Mouse (Mus musculus) stomach, embryonic 15.5 days (tissue): ENCODE results near the gene Fam206a. TPM values are rescaled to one million over a fixed set of nuclear protein-coding genes. Genes with fewer than 3 reads are reported as not detected.

Source experiments
- ATAC-seq: fragments of 200-750 bp; cut with Nextera tagmentation; 2 replicates; pipeline ENCODE4 v1.8.0; 2017; ENCODE audit warnings: low read depth, moderate number of reproducible peaks, moderate TSS enrichment; ENCODE audit not compliant: insufficient read depth, low FRiP score
- H3K27ac ChIP-seq: fragments of 300-500 bp; sonication (generic); 2 replicates; pipeline ENCODE4 v1.5.1; 2015; ENCODE audit warnings: mild to moderate bottlenecking, inconsistent platforms
- H3K27me3 ChIP-seq: fragments of 300-500 bp; sonication (generic); replicated peaks from 2 replicates; pipeline ENCODE4 v1.6.1; 2015; ENCODE audit warnings: inconsistent platforms
- H3K36me3 ChIP-seq: fragments of 300-500 bp; sonication (generic); 2 replicates; pipeline ENCODE4 v1.6.1; 2015; ENCODE audit warnings: inconsistent platforms
- H3K4me1 ChIP-seq: fragments of 300-500 bp; sonication (generic); 2 replicates; pipeline ENCODE4 v1.6.1; 2015; ENCODE audit warnings: inconsistent platforms
- H3K4me2 ChIP-seq: fragments of 300-500 bp; sonication (generic); 2 replicates; pipeline ENCODE4 v1.6.1; 2015; ENCODE audit warnings: mild to moderate bottlenecking, inconsistent platforms
- H3K4me3 ChIP-seq: fragments of 300-500 bp; sonication (generic); replicated peaks from 2 replicates; pipeline ENCODE4 v1.5.1; 2015; ENCODE audit warnings: inconsistent platforms
- H3K9ac ChIP-seq: fragments of 300-500 bp; sonication (generic); 2 replicates; pipeline ENCODE4 v1.6.1; 2015; ENCODE audit warnings: inconsistent platforms
- H3K9me3 ChIP-seq: fragments of 300-500 bp; sonication (generic); 2 replicates; pipeline ENCODE4 v1.6.1; 2016; ENCODE audit warnings: inconsistent platforms
- WGBS: fragments of 180-500 bp; shearing (Covaris S2); methylation state at CpG from one replicate; pipeline ENCODE4 v1.1.7; 2015; 5-methylcytosine and 5-hydroxymethylcytosine counted together
- polyA plus RNA-seq: library from polyadenylated mRNA; unstranded; fragments of >200 nt; fragmentation: Nextera tagmentation; extraction: Ambion mirVana; gene quantifications from 2 replicates; pipeline ENCODE4 v1.2.1, GENCODE M21; 2015

Gene Fam206a
- 13.5 and 14.6 TPM in 2 replicates for polyA plus RNA-seq

DNA sequence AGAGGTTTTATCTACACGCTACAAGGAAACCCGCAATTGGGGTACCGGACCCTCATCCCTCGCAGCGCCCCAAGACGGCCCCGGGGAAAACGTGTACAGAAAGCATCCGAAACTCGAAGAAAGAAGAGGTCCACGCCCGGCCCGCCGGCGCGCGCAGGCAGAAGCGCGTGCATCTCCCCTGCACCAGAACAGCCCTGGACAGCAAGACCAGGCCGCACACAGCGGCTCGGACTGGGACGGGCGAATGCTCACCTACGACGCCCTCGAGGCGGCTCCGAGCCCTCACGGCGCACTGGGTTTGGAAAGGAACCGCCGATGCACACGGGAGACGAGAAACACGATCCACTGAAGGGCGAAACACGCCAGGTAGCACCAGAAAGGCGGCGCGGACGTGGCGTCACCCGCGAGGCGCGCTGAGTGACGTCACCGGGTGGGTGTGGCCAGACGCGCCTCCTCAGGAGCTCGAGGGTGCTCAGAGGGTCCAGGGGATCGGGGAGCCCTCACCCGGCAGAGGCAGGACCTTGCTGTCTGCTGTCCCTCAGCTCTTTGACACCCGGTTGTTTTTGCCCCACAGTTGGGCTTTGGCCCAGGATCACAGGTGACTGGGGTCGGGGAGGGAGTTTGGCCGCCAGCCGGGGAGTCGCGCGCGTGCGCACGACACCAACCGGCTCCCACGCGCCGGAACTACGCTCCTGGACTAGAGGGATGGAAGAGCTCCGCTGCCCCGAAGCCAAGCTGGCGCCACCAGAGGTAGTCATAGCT is at the start of gene Fam206a, which contains the start of gene Elp1:
Fam206a (plus strand) TSS at position 439 of the 762 bp plus-strand sequence.
Elp1 (minus strand) TSS at position 425 of the 762 bp plus-strand sequence.
- WGBS: under 1% methylated on average over 72 of the region's 72 CpGs
- ATAC-seq: peak; percentile 97
- H3K27me3 ChIP-seq: no peaks in the 10 kb centered on the region
- peak within 1 kb of the TSS; percentile 75 for H3K27ac ChIP-seq
- 0 out of 2 replicates have a peak, but pooled peaks cover 11% of the 10 kb centered on the region for H3K4me1 ChIP-seq
- H3K9me3 ChIP-seq: no peaks in the 10 kb centered on the region
- peak within 1 kb of the TSS; percentile 76 for H3K4me3 ChIP-seq
- peak within 1 kb of the TSS; percentile 89 for H3K4me2 ChIP-seq
- peaks cover 31% of the 10 kb centered on the region for H3K36me3 ChIP-seq
- H3K9ac ChIP-seq: peak within 1 kb of the TSS; percentile 62

DNA sequence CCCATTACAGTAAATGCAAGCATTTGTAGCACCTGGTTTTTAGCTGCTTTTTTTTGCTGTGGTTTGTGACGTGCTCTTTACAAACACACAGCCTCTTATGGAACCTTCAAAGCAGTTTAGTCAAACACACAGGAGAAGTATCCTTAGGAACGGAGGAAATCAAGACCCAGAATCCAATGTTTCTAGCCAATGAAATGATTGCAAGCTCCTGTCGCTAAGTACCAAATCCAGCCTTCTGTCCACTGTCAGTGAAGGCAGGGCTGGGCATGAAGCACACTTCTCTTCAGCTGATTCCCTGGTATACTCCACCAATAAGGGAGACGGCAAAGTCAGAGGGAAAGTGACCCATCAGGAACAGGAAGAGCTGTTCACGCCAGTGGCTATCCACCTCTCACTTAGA is 46.1 kb upstream of the Fam206a start:
- Histone ChIP-seq H3K27me3 (no peaks in the 10 kb centered on the region), H3K4me1 (no peaks in the 10 kb centered on the region), H3K9me3 (no peaks in the 10 kb centered on the region), H3K27ac (no peak overlapping the region), H3K9ac (no peak overlapping the region), H3K4me2 (no peak overlapping the region), H3K4me3 (no peak overlapping the region), H3K36me3 (peaks cover 38% of the 10 kb centered on the region)
- ATAC-seq: no peak
- WGBS: 89% methylated on average over 5 of the region's 5 CpGs

DNA sequence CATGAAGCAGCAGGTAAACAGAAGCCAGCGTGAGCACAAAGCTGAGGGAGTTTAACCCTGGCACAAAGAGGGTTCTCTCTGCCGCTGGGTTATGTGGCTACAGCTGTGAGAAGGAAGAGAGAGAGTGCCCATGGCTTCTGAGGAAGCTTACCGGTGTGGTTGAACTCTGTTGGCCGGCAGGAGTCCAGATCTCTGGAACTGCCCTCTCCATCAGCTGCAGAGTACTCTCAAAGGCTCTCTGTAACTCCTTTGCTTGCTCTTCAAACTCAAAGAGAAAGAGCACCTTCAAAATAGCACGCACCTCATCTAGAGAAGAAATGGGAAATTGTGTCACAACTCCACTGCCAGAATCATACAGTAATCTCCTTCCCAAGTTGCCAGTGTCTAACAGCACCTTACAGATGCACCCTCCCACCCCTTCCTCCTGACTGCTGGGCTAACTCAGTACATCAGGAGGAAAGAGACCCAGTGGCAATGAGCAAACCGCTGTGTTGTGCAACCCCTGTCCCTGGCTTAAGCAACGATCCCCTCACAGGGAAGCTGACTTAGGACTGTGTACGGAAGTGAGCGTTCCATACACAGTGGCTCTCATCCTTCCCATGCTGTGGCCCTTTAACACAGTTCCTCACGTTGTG is 45.1 kb upstream of the Fam206a start:
- no peak for ATAC-seq

DNA sequence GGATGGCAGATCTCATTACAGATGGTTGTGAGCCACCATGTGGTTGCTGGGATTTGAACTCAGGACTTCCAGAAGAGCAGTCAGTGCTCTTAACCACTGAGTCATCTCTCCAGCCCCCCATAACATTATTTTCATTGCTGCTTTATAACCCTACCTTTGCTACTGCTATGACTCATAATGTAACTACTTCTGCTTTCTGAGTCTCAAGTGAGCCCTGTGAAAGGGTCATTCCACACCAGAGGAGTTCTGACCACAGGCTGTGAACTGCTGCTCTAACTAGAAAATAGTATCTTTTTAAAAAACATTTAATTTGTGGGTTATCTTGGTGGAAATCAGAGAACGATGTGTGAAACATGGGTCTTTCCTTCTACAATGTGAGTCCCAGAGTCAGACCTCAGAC is 44.5 kb upstream of the Fam206a start:
- no peaks in the 10 kb centered on the region for H3K4me1 ChIP-seq
- 87% methylated on average over 1 of the region's 1 CpGs for WGBS
- H3K9me3 ChIP-seq: no peaks in the 10 kb centered on the region
- H3K27ac ChIP-seq: no peak overlapping the region
- no peak for ATAC-seq
- H3K9ac ChIP-seq: no peak overlapping the region
- no peaks in the 10 kb centered on the region for H3K27me3 ChIP-seq
- H3K4me3 ChIP-seq: no peak overlapping the region
- no peak overlapping the region for H3K4me2 ChIP-seq
- peaks cover 40% of the 10 kb centered on the region for H3K36me3 ChIP-seq

More for the DNA sequence above, 45.1 kb upstream of the Fam206a start:
- H3K4me3 ChIP-seq: no peak overlapping the region
- H3K9ac ChIP-seq: no peak overlapping the region
- no peaks in the 10 kb centered on the region for H3K9me3 ChIP-seq
- WGBS: 89% methylated on average over 10 of the region's 10 CpGs
- no peaks in the 10 kb centered on the region for H3K4me1 ChIP-seq
- no peaks in the 10 kb centered on the region for H3K27me3 ChIP-seq
- H3K27ac ChIP-seq: no peak overlapping the region
- H3K36me3 ChIP-seq: peaks cover 34% of the 10 kb centered on the region
- H3K4me2 ChIP-seq: no peak overlapping the region

DNA sequence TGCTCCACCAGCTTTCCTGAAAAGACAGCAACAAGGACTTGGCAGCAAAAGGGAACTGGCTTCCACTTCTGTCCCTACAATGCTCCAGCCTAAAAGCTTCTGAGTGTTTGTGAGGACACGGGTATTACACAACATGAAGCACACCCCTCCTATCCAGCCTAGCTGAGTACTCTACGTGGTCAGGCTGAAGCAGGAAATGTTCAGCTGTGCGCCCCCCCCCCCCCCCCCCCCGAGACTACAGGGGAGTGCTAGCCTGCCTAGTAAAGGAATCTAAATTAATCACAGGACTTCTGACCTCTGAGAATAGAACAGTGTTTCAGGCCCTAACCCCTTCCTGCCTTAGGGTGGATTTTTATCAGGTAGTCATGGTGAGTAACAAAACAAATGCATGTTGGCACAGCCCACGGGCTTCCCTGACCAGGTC is 34.3 kb upstream of the Fam206a start:
- 64% methylated on average over 5 of the region's 5 CpGs for WGBS
- no peak for ATAC-seq

DNA sequence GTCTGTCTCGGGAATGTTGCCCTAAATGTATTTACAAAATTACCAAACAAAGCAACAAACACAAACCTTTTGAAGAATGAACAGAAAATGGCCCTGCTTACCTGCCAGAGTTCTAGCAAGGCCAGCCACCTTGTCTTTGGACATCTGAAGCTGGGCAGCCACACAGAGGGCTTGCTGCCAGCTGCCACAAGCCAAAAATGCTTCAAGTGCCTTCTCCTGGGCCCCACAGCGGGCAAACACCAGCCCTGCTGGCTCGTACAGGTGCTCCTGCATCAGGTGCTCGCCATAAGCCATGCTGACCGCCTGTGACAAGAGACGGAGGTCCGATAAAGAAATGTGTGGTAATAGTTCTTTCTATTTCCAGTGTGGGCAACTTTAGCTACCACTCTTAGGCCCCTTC is 33.2 kb upstream of the Fam206a start:
- Histone ChIP-seq H3K4me1 (no peaks in the 10 kb centered on the region), H3K36me3 (peaks cover 58% of the 10 kb centered on the region), H3K9me3 (no peaks in the 10 kb centered on the region), H3K9ac (no peak overlapping the region), H3K4me3 (no peak overlapping the region), H3K4me2 (no peak overlapping the region), H3K27ac (no peak overlapping the region), H3K27me3 (no peaks in the 10 kb centered on the region)
- WGBS: 84% methylated on average over 7 of the region's 7 CpGs
- ATAC-seq: no peak

More for the DNA sequence above, 34.3 kb upstream of the Fam206a start:
- H3K4me3 ChIP-seq: no peak overlapping the region
- no peak overlapping the region for H3K4me2 ChIP-seq
- peaks cover 53% of the 10 kb centered on the region for H3K36me3 ChIP-seq
- no peak overlapping the region for H3K9ac ChIP-seq
- no peaks in the 10 kb centered on the region for H3K4me1 ChIP-seq
- H3K9me3 ChIP-seq: no peaks in the 10 kb centered on the region
- no peaks in the 10 kb centered on the region for H3K27me3 ChIP-seq
- H3K27ac ChIP-seq: no peak overlapping the region

DNA sequence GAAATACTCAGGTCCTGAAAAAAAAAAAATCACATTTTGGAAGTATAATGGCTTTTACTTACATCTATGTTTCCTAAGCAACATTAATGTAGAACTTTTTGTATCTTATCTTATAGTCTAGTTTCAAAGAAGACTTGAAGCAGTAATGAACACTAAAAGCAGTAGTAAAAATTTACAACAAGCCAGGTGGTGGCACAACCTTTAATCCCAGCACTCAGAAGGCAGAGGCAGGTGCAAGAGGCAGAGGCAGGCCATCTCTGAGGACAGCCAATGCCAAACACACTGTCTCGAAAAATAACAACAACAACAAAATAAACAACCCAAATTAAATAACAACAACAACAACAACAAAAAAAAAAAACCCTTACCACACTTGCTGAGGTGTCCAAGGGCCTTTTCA is 31.1 kb upstream of the Fam206a start:
- no peaks in the 10 kb centered on the region for H3K4me1 ChIP-seq
- no peak overlapping the region for H3K9ac ChIP-seq
- H3K4me2 ChIP-seq: no peak overlapping the region
- WGBS: 56% methylated on average over 1 of the region's 1 CpGs
- no peaks in the 10 kb centered on the region for H3K9me3 ChIP-seq
- no peaks in the 10 kb centered on the region for H3K27me3 ChIP-seq
- no peak overlapping the region for H3K27ac ChIP-seq
- H3K4me3 ChIP-seq: no peak overlapping the region
- ATAC-seq: no peak
- H3K36me3 ChIP-seq: peaks cover 62% of the 10 kb centered on the region

DNA sequence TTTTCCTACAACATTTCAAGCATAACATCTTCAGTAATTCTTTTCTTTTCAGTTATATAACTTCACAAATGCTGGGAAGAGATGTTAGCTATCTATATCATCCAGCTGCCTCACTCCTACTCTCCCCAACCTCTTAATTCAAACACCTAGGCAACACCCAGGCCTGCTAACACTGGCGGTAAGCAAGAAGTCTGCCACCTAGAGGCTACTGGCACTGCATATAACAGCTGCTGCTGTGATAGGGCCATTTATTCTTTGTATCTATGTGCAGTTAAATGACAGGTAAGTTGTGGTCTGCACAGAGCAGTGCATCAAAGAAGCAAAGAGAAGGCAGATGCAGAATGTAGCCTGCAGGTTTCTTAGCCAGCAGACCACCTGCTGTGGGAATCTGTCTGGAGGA is 10.8 kb upstream of the Fam206a start:
- peaks cover 63% of the 10 kb centered on the region for H3K36me3 ChIP-seq
- WGBS: 33% methylated on average over 1 of the region's 1 CpGs
- no peaks in the 10 kb centered on the region for H3K9me3 ChIP-seq
- H3K4me1 ChIP-seq: no peaks in the 10 kb centered on the region
- no peak overlapping the region for H3K4me2 ChIP-seq
- no peak overlapping the region for H3K4me3 ChIP-seq
- H3K27ac ChIP-seq: no peak overlapping the region
- no peaks in the 10 kb centered on the region for H3K27me3 ChIP-seq
- no peak overlapping the region for H3K9ac ChIP-seq
- no peak for ATAC-seq

DNA sequence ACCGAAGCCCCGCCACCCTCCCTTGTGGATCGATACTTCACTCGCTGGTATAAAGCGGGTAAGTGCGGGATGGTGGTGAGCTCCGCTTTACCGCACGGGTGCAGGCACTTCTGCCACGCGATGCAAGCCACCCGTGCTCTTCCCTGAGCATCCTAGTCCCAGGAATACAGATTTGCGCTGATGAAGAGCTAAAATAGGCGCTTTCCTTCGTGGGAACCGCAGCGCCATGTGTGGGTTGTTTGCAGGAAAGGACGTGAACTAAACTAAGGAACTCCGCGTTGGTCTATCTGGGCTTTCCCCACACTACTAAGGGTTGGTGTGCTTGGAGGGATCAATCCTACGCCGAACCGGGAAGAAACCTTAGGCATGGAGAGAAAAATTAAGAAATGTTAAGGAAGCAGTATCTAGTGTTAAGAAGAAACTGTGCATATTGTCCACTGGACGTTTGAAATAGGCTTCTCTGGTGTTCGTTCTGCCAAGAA is 565 bp downstream of the Fam206a start:
- WGBS: 2% methylated on average over 25 of the region's 25 CpGs
- Histone ChIP-seq H3K4me3 (peak overlapping the region; percentile 76), H3K4me2 (peak overlapping the region; percentile 89), H3K27ac (peak overlapping the region; percentile 75), H3K27me3 (no peaks in the 10 kb centered on the region), H3K9me3 (no peaks in the 10 kb centered on the region), H3K9ac (peak overlapping the region; percentile 62; the same call in 1 of the 2 replicates), H3K4me1 (0 out of 2 replicates have a peak, but pooled peaks cover 11% of the 10 kb centered on the region), H3K36me3 (peaks cover 25% of the 10 kb centered on the region)
- no peak; the same call in 1 of the 2 replicates for ATAC-seq

DNA sequence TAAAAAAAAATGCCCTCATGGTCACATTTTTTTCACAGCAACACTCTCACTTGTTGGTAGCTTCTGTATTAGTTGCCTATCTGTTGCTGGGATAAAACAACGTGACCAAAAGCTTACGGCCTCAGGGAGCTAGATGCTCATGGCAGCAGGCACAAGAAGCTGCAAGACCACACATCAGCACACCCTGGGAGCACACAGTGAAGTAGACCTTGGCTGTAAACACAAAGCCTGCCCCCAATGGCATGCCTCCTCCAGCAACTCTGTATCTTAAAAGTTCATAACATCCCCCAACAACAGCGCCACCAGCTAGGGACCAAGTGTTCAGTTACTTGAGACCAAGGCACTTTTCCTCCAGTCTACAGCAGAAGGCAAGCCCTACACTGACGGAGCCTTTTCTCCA is 6.9 kb downstream of the Fam206a start:
- H3K9ac ChIP-seq: no peak overlapping the region
- H3K27ac ChIP-seq: no peak overlapping the region
- H3K36me3 ChIP-seq: peaks cover 15% of the 10 kb centered on the region
- H3K27me3 ChIP-seq: no peaks in the 10 kb centered on the region
- H3K9me3 ChIP-seq: no peaks in the 10 kb centered on the region
- no peak overlapping the region for H3K4me2 ChIP-seq
- H3K4me3 ChIP-seq: no peak overlapping the region
- ATAC-seq: no peak
- WGBS: 69% methylated on average over 4 of the region's 4 CpGs
- H3K4me1 ChIP-seq: no peaks in the 10 kb centered on the region

DNA sequence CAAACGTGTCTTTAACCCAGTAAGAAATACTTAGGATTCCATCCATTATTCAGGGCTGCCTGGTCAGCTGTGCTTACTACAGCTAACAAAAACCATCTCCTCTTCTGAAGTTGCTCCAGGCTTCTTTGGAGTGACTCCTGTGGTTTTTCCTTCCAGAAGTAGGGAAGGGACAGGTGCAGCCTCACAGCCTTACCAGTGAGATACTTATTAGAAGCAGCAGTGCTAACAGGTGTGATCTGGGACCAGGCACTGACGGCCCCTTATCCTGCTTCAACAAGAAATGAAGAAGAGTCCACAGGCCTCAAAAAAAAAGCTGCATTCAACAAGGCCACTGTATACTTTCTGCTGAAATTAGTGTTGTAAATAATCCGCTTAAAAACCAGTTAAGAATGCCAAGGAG is 9.5 kb downstream of the Fam206a start:
- Histone ChIP-seq H3K27ac (no peak overlapping the region), H3K4me2 (no peak overlapping the region), H3K9ac (no peak overlapping the region), H3K9me3 (no peaks in the 10 kb centered on the region), H3K4me1 (no peaks in the 10 kb centered on the region), H3K27me3 (no peaks in the 10 kb centered on the region), H3K4me3 (no peak overlapping the region), H3K36me3 (peaks cover 4% of the 10 kb centered on the region; the same call in 1 of the 2 replicates)
- 64% methylated on average over 3 of the region's 3 CpGs for WGBS
- ATAC-seq: no peak

DNA sequence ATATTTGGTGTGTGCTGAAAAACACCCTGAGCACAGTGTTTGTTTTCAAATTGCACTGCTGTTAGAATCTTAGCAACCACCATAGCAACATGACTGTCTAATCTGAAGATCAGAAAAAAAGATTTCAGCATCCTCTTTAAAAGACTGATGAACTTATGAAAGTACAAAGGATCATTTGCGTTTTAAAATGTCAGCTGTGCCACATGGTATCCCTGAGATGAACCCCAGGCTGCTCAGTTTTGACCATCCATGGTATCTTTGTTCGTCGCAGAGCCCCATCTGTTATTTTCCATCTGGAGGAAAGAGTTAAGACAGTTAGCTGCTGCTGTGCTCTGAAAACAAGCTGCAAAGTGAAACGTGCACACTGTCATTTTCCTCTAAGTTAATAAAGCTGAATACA is 10.0 kb downstream of the Fam206a start:
- Histone ChIP-seq H3K4me2 (no peak overlapping the region), H3K36me3 (no peaks in the 10 kb centered on the region), H3K9me3 (no peaks in the 10 kb centered on the region), H3K27me3 (no peaks in the 10 kb centered on the region), H3K9ac (no peak overlapping the region), H3K4me1 (no peaks in the 10 kb centered on the region), H3K4me3 (no peak overlapping the region), H3K27ac (no peak overlapping the region)
- no peak for ATAC-seq
- WGBS: 75% methylated on average over 4 of the region's 4 CpGs
